Mouse (Mus musculus) intestine, postnatal 0 days (tissue): ENCODE data around the gene Tmem130. TPM values are rescaled to one million over a fixed set of nuclear protein-coding genes. Genes with fewer than 3 reads are reported as not detected.
A peak's percentile ranks its signal among the peaks of the same experiment; 100 is the strongest.

Experiments used
- ATAC-seq: fragments of 200-750 bp; cut with Nextera tagmentation; 2 replicates; pipeline ENCODE4 v1.8.0; 2017; ENCODE audit warnings: mild to moderate bottlenecking, moderate TSS enrichment, moderate library complexity
- H3K27ac ChIP-seq: fragments of 300-500 bp; sonication (generic); 2 replicates; pipeline ENCODE4 v1.5.1; 2014; ENCODE audit warnings: mild to moderate bottlenecking, low read depth, low read length, moderate library complexity
- H3K27me3 ChIP-seq: fragments of 300-500 bp; sonication (generic); replicated peaks from 2 replicates; pipeline ENCODE4 v1.6.1; 2014; ENCODE audit warnings: low read length, mixed read lengths; ENCODE audit not compliant: control insufficient read depth, insufficient read depth
- H3K36me3 ChIP-seq: fragments of 300-500 bp; sonication (generic); 2 replicates; pipeline ENCODE4 v1.6.1; 2014; ENCODE audit warnings: mild to moderate bottlenecking, moderate library complexity; ENCODE audit not compliant: control insufficient read depth, insufficient read depth
- H3K4me1 ChIP-seq: fragments of 300-500 bp; sonication (generic); replicated peaks from 2 replicates; pipeline ENCODE4 v1.6.1; 2014; ENCODE audit warnings: antibody characterized with exemption, low read length, mixed read lengths; ENCODE audit not compliant: control insufficient read depth, insufficient read depth
- H3K4me2 ChIP-seq: fragments of 300-500 bp; sonication (generic); replicated peaks from 2 replicates; pipeline ENCODE4 v1.6.1; 2014; ENCODE audit warnings: low read depth, mild to moderate bottlenecking, moderate library complexity
- H3K4me3 ChIP-seq: fragments of 300-500 bp; sonication (generic); 2 replicates; pipeline ENCODE4 v1.5.1; 2014; ENCODE audit warnings: low read depth, low read length
- H3K9ac ChIP-seq: fragments of 300-500 bp; sonication (generic); 2 replicates; pipeline ENCODE4 v1.6.1; 2014; ENCODE audit warnings: mild to moderate bottlenecking, low read depth, low read length
- H3K9me3 ChIP-seq: fragments of 300-500 bp; sonication (generic); 2 replicates; pipeline ENCODE4 v1.6.1; 2016; ENCODE audit warnings: mixed run types; ENCODE audit not compliant: control insufficient read depth
- CTCF ChIP-seq: sonication (generic); IDR thresholded peaks from 2 replicates; pipeline ENCODE4 v1.5.1; 2016; ENCODE audit warnings: low read depth, mild to moderate bottlenecking, control low read depth, antibody characterized with exemption, moderate library complexity
- WGBS: fragments of 180-500 bp; shearing (Covaris S2); extraction: QIAGEN DNeasy Blood & Tissue Kit; methylation state at CpG from one replicate; pipeline ENCODE4 v1.1.7; 2014; 5-methylcytosine and 5-hydroxymethylcytosine counted together
- polyA plus RNA-seq: library from polyadenylated mRNA; unstranded; fragments of >200 nt; fragmentation: Nextera tagmentation; extraction: Ambion mirVana; gene quantifications from 2 replicates; pipeline ENCODE4 v1.2.1, GENCODE M21; 2015

The Tmem130 gene
- polyA plus RNA-seq, 1 experiment from 2014 or later: 2.4 TPM

DNA sequence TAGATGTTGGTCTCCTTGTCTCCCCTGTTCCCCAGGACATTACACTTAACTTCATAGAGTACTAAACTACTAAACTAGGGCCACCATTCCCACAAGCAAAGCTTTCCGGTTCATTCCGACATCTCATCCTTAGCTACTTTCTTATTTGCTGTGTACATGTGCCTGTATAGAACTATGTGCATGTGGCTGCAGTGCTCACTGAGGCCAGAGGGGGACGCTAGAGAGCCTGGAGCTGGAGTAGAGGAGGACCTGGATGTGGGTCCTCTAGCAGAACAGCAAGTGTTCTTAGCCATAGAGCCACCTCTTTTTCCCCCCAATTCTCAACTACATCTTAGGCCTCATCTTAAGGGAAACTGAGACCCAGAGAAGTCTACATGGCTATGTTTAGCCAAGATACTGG lies 36.1 kb downstream of the Tmem130 start:
- H3K27me3 ChIP-seq: no peaks in the 10 kb centered on the region
- ATAC-seq: no peak
- no peaks in the 10 kb centered on the region for H3K36me3 ChIP-seq
- 72% methylated on average over 3 of the region's 3 CpGs for WGBS
- no peaks in the 10 kb centered on the region for H3K4me1 ChIP-seq
- H3K9me3 ChIP-seq: no peaks in the 10 kb centered on the region
- no peak overlapping the region for H3K4me3 ChIP-seq
- H3K9ac ChIP-seq: no peak overlapping the region
- no peak overlapping the region for H3K4me2 ChIP-seq
- 0 out of 2 replicates have a peak, but pooled peaks have one; percentile 25 for TF ChIP-seq CTCF
- H3K27ac ChIP-seq: no peak overlapping the region

DNA sequence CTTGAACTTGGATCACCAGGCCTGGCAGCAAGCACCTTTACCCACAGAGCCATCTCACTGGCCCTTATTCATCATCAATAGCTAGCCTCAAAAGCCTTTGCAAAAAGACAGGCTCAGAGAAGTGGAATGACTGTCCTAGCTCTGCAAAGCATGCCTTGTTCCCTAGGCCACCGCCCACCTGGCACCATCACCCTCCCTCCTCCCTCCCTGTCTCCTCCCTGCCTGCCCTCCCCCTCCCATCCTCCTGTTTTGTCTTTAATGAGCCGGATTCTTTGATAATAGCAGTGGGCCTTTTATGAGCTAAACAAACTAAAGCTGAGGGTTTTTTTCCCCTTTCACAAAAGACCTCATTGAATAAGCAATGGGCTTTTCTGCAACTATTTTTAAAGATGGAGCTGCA lies 36.7 kb downstream of the Tmem130 start:
- no peak for TF ChIP-seq CTCF
- H3K27me3 ChIP-seq: no peaks in the 10 kb centered on the region
- no peak overlapping the region for H3K9ac ChIP-seq
- H3K9me3 ChIP-seq: no peaks in the 10 kb centered on the region
- 48% methylated on average over 2 of the region's 2 CpGs for WGBS
- no peak overlapping the region for H3K4me3 ChIP-seq
- H3K27ac ChIP-seq: no peak overlapping the region
- no peak for ATAC-seq
- H3K36me3 ChIP-seq: no peaks in the 10 kb centered on the region
- H3K4me1 ChIP-seq: no peaks in the 10 kb centered on the region
- H3K4me2 ChIP-seq: no peak overlapping the region

DNA sequence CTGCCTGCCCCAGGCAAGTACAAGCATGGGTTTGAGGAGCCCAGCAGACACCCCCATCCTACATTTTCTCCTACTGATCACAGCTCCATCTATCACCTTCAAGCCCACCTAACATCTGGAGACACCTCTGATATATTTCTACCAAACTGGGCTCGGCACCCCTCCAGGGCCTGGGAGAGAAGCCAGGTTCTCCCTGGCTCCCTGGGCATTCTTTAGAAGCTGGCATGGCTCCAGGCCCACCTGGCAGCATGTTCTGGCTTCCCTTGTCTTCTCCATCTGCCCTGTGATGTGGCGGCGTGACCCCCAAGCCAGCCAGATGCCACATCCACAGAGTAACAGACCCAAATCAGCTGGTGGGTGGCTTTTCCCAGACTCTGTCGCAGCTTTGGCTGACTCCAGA lies 41.3 kb downstream of the Tmem130 start:
- no peak overlapping the region for H3K4me2 ChIP-seq
- no peaks in the 10 kb centered on the region for H3K9me3 ChIP-seq
- WGBS: 75% methylated on average over 4 of the region's 4 CpGs
- TF ChIP-seq CTCF: no peak
- H3K36me3 ChIP-seq: no peaks in the 10 kb centered on the region
- H3K4me3 ChIP-seq: no peak overlapping the region
- no peak overlapping the region for H3K27ac ChIP-seq
- no peak overlapping the region for H3K9ac ChIP-seq
- ATAC-seq: no peak
- H3K27me3 ChIP-seq: no peaks in the 10 kb centered on the region
- H3K4me1 ChIP-seq: no peaks in the 10 kb centered on the region

DNA sequence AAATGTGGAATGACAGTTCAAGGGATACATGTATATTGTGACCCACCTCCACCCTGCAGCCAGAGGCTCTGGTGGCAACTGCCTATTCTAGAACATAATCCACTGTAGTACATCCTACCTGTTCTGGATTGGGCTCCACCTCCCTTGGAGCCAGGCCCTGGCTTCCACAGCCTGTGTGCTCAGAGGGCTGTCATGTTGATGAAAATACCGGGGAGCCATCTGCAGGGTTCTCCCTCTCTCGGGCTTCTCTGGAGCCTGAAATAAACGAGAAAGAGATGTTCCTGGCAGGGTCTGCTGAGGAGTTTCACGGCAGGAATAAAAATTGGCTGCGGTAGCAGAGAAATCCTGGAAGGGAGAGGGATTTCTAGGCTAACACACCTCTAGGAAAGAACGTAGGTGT lies 41.8 kb downstream of the Tmem130 start:
- Histone ChIP-seq H3K9me3 (no peaks in the 10 kb centered on the region), H3K4me3 (no peak overlapping the region), H3K9ac (no peak overlapping the region), H3K4me2 (no peak overlapping the region), H3K27ac (no peak overlapping the region), H3K4me1 (no peaks in the 10 kb centered on the region), H3K27me3 (no peaks in the 10 kb centered on the region), H3K36me3 (no peaks in the 10 kb centered on the region)
- WGBS: 71% methylated on average over 6 of the region's 6 CpGs
- TF ChIP-seq CTCF: no peak
- ATAC-seq: no peak

DNA sequence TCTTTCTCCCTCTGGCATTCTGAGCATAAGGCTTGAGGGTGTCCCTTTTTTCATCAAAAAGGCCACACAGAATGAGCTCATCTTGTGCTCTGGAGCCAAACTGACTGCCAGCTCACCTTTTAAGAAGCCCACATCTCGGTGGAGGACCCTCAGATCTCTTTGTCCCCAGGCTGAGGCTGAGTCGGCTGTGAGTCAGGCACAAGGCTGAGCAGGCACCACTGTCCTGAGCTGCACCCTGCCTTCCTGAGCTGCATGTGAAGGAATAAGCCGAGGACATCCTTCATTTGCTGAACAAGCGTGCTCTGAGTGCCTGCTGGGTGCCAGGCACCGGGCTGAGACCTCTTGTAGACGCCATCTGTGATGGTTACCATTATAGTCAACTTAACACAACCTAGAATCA lies 44.4 kb downstream of the Tmem130 start:
- Histone ChIP-seq H3K4me2 (no peak overlapping the region), H3K4me1 (no peaks in the 10 kb centered on the region), H3K4me3 (no peak overlapping the region), H3K36me3 (no peaks in the 10 kb centered on the region), H3K27ac (no peak overlapping the region), H3K9me3 (no peaks in the 10 kb centered on the region), H3K9ac (no peak overlapping the region), H3K27me3 (no peaks in the 10 kb centered on the region)
- no peak for ATAC-seq
- TF ChIP-seq CTCF: no peak
- 63% methylated on average over 6 of the region's 6 CpGs for WGBS

DNA sequence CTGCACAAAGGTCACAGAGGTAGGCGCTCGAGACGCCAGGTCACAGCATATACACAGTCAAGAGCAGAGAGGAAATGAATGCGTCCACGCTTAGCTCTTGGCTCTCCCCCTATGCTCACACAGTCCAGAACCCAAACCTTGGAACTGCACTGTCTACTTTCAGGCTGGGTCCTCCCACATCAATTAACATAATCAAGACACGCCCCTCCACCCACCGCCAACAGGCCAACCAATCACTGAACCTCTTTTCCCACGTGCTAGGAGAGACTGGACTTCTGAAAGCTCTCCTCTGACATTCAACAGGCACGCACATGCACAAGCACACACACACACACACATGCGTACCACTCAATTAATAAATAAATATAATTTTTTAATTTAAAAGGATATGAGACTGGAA lies 48.2 kb downstream of the Tmem130 start:
- Histone ChIP-seq H3K4me3 (no peak overlapping the region), H3K27ac (no peak overlapping the region), H3K9me3 (no peaks in the 10 kb centered on the region), H3K27me3 (no peaks in the 10 kb centered on the region), H3K4me1 (no peaks in the 10 kb centered on the region), H3K4me2 (no peak overlapping the region), H3K9ac (no peak overlapping the region), H3K36me3 (no peaks in the 10 kb centered on the region)
- WGBS: 85% methylated on average over 10 of the region's 10 CpGs
- no peak for TF ChIP-seq CTCF
- no peak for ATAC-seq

DNA sequence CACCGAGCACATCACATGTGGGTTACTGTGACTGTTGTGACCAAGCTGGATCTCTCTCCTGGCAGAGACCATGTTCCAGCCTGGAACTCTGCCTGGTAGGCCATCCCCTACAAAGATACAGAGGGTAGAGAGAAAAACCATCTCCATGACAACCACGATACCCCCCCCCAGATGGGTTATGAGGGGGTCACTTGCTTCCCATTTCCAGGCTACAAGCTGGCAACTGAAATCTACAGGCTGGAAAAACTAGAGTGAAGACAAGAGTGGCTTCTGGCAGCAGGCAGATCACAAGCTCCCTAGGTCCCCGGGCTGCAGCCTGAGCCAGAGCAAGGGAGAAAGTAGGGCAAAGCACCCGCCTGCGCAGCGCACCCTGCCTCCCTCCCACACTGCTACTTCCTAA lies 54.0 kb downstream of the Tmem130 start:
- Histone ChIP-seq H3K9me3 (no peaks in the 10 kb centered on the region), H3K27ac (no peak overlapping the region), H3K4me2 (no peak overlapping the region), H3K27me3 (no peaks in the 10 kb centered on the region), H3K4me3 (no peak overlapping the region), H3K4me1 (no peaks in the 10 kb centered on the region), H3K36me3 (no peaks in the 10 kb centered on the region), H3K9ac (no peak overlapping the region)
- TF ChIP-seq CTCF: no peak
- 91% methylated on average over 6 of the region's 6 CpGs for whole genome bisulfite sequencing
- ATAC-seq: no peak
